Mouse (Mus musculus) heart, embryonic 11.5 days (tissue): ENCODE results near the gene Egfl7. TPM values are rescaled to one million over a fixed set of nuclear protein-coding genes. Genes with fewer than 3 reads are reported as not detected.

ENCODE experiments used
- ATAC-seq: fragments of 200-750 bp; cut with Nextera tagmentation; replicated peaks from 2 replicates; pipeline ENCODE4 v1.8.0; 2017; ENCODE audit warnings: moderate library complexity; ENCODE audit not compliant: insufficient number of reproducible peaks, low FRiP score, low TSS enrichment
- H3K27ac ChIP-seq: fragments of 300-500 bp; sonication (generic); 2 replicates; pipeline ENCODE4 v1.5.1; 2014; ENCODE audit warnings: mild to moderate bottlenecking, low read depth, low read length
- H3K27me3 ChIP-seq: fragments of 300-500 bp; sonication (generic); 2 replicates; pipeline ENCODE4 v1.6.1; 2014; ENCODE audit warnings: mild to moderate bottlenecking, low read length, mixed read lengths; ENCODE audit not compliant: control insufficient read depth, insufficient read depth
- H3K36me3 ChIP-seq: fragments of 300-500 bp; sonication (generic); 2 replicates; pipeline ENCODE4 v1.6.1; 2014; ENCODE audit warnings: mild to moderate bottlenecking, low read length, moderate library complexity, mixed read lengths; ENCODE audit not compliant: control insufficient read depth, insufficient read depth
- H3K4me1 ChIP-seq: fragments of 300-500 bp; sonication (generic); 2 replicates; pipeline ENCODE4 v1.6.1; 2014; ENCODE audit warnings: low read length; ENCODE audit not compliant: control insufficient read depth, insufficient read depth
- H3K4me2 ChIP-seq: fragments of 300-500 bp; sonication (generic); 2 replicates; pipeline ENCODE4 v1.6.1; 2014; ENCODE audit warnings: mild to moderate bottlenecking, moderate library complexity
- H3K4me3 ChIP-seq: fragments of 300-500 bp; sonication (generic); 2 replicates; pipeline ENCODE4 v1.5.1; 2014; ENCODE audit warnings: low read depth, low read length
- H3K9ac ChIP-seq: fragments of 300-500 bp; sonication (generic); 2 replicates; pipeline ENCODE4 v1.6.1; 2014; ENCODE audit warnings: mild to moderate bottlenecking, low read depth, low read length, moderate library complexity
- H3K9me3 ChIP-seq: fragments of 300-500 bp; sonication (generic); replicated peaks from 2 replicates; pipeline ENCODE4 v1.6.1; 2016; ENCODE audit warnings: low read length; ENCODE audit not compliant: control insufficient read depth
- WGBS: fragments of 180-500 bp; shearing (Covaris S2); extraction: QIAGEN DNeasy Blood & Tissue Kit; methylation state at CpG from one replicate; pipeline ENCODE4 v1.1.7; 2014; ENCODE audit not compliant: insufficient replicate concordance; 5-methylcytosine and 5-hydroxymethylcytosine counted together
- polyA plus RNA-seq: library from polyadenylated mRNA; unstranded; fragments of >200 nt; fragmentation: Nextera tagmentation; extraction: Ambion mirVana; gene quantifications from 2 replicates; pipeline ENCODE4 v1.2.1, GENCODE M21; 2014

Gene Egfl7
- polyA plus RNA-seq, 1 experiment from 2014 or later = 145 TPM

- 56% methylated on average over 4 of the region's 4 CpGs for WGBS
- ATAC-seq = no peak
- H3K27ac ChIP-seq = 0 out of 2 replicates have a peak overlapping the region, but pooled peaks have one; percentile 36
- no peak overlapping the region for H3K4me2 ChIP-seq
- H3K9me3 ChIP-seq = no peaks in the 10 kb centered on the region
- H3K36me3 ChIP-seq = no peaks in the 10 kb centered on the region
- peaks cover 17% of the 10 kb centered on the region for H3K4me1 ChIP-seq
- no peak overlapping the region for H3K4me3 ChIP-seq
- no peak overlapping the region for H3K9ac ChIP-seq
- no peaks in the 10 kb centered on the region for H3K27me3 ChIP-seq
Observed at GRCm38 (mm10) chr2:26543155-26543554, 36.7 kb upstream of the Egfl7 start.

DNA sequence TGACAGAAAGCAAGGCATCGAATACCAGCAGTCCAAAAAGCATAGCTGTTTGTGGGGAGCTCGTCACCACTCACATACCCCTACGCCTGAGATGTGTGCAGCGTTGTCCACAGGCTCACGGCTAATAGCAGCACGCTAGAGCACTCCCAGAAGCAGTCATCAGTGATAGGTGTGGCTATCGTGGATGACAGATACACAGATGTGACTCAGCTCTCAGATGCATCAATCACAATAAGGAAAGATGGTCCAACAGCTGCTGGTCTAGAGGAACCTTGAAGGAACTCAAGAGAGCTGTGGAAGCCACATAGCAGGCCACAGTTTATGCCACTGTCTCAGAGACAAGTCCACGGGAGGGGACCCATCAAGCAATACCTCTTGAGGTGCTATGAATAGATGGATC, 36.0 kb upstream of the Egfl7 start:
- Histone ChIP-seq H3K27me3 (no peaks in the 10 kb centered on the region), H3K36me3 (no peaks in the 10 kb centered on the region), H3K9me3 (no peaks in the 10 kb centered on the region), H3K4me2 (no peak overlapping the region), H3K9ac (no peak overlapping the region), H3K4me3 (no peak overlapping the region), H3K4me1 (peaks cover 17% of the 10 kb centered on the region), H3K27ac (0 out of 2 replicates have a peak overlapping the region, but pooled peaks have one; percentile 36)
- ATAC-seq = no peak
- WGBS = 63% methylated on average over 8 of the region's 8 CpGs

- ATAC-seq = peak; percentile 41; the same call in 1 of the 2 replicates
- no peak overlapping the region for H3K4me2 ChIP-seq
- H3K27me3 ChIP-seq = no peaks in the 10 kb centered on the region
- no peaks in the 10 kb centered on the region for H3K36me3 ChIP-seq
- H3K9ac ChIP-seq = no peak overlapping the region
- peaks cover 17% of the 10 kb centered on the region for H3K4me1 ChIP-seq
- H3K27ac ChIP-seq = no peak overlapping the region
- H3K4me3 ChIP-seq = no peak overlapping the region
- WGBS = 35% methylated on average over 3 of the region's 3 CpGs
- no peaks in the 10 kb centered on the region for H3K9me3 ChIP-seq
Observed at GRCm38 (mm10) chr2:26544265-26544664, 35.5 kb upstream of the Egfl7 start.

GRCm38 (mm10) chr2:26547481-26547880, 32.3 kb upstream of the Egfl7 start:
- H3K36me3 ChIP-seq = no peaks in the 10 kb centered on the region
- no peak overlapping the region for H3K9ac ChIP-seq
- H3K4me1 ChIP-seq = peaks cover 25% of the 10 kb centered on the region
- no peaks in the 10 kb centered on the region for H3K9me3 ChIP-seq
- no peak for ATAC-seq
- H3K4me3 ChIP-seq = no peak overlapping the region
- 29% methylated on average over 2 of the region's 2 CpGs for WGBS
- no peak overlapping the region for H3K4me2 ChIP-seq
- H3K27ac ChIP-seq = 0 out of 2 replicates have a peak overlapping the region, but pooled peaks have one; percentile 11
- H3K27me3 ChIP-seq = no peaks in the 10 kb centered on the region

GRCm38 (mm10) chr2:26549801-26550200, 30.0 kb upstream of the Egfl7 start:
- Histone ChIP-seq H3K4me2 (no peak overlapping the region), H3K27ac (no peak overlapping the region), H3K27me3 (no peaks in the 10 kb centered on the region), H3K4me3 (no peak overlapping the region), H3K9ac (no peak overlapping the region), H3K9me3 (no peaks in the 10 kb centered on the region), H3K36me3 (no peaks in the 10 kb centered on the region), H3K4me1 (peaks cover 16% of the 10 kb centered on the region)
- ATAC-seq = no peak
- WGBS = 74% methylated on average over 10 of the region's 10 CpGs

DNA sequence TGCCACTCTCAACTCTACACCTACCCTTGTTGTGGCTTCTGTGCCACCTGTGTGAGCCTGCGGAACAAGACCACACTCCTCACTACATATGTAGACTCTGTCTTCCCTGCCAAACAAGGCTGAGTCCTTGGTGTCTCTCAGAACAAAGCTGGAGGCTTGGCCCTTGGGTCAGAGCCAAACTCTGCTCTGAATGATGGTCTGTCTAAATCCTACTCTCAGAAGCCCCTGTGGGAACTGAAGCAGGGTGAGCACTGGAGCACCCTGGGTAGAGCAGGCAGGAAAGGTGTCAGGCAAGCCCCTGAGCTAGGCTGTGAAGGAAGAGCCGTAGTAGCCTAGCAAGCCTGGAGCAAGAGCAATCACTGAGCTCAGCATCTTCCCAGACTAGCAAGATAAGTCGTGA, 29.6 kb upstream of the Egfl7 start:
- Histone ChIP-seq H3K9ac (no peak overlapping the region), H3K27me3 (no peaks in the 10 kb centered on the region), H3K36me3 (no peaks in the 10 kb centered on the region), H3K4me3 (no peak overlapping the region), H3K27ac (no peak overlapping the region), H3K4me1 (peaks cover 16% of the 10 kb centered on the region), H3K9me3 (no peaks in the 10 kb centered on the region), H3K4me2 (no peak overlapping the region)
- 43% methylated on average over 3 of the region's 3 CpGs for WGBS
- no peak for ATAC-seq

DNA sequence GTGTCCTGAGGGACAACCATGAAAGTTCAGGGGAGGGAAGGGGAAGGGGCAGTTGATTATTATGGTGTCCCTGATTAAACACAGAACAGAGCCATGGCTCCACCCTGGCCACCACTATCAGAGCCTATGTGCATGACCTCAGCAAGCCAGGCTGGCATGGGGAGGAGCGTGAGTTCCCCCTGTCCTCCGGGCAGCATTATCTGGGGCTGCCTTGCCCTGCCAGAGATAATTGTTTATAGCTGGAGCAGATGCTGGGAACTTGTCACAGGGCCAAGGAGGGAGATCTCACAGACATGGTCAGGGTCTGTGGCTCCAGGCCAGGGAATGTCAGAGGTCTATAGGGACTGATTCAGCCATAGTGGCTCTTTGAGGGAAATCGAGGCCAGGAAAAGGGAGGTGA, 29.0 kb upstream of the Egfl7 start:
- Histone ChIP-seq H3K27me3 (no peaks in the 10 kb centered on the region), H3K4me3 (no peak overlapping the region), H3K9ac (no peak overlapping the region), H3K9me3 (no peaks in the 10 kb centered on the region), H3K36me3 (no peaks in the 10 kb centered on the region), H3K27ac (no peak overlapping the region), H3K4me2 (no peak overlapping the region), H3K4me1 (peaks cover 16% of the 10 kb centered on the region)
- 48% methylated on average over 3 of the region's 3 CpGs for WGBS
- ATAC-seq = no peak

GRCm38 (mm10) chr2:26551446-26551845, 28.4 kb upstream of the Egfl7 start:
- H3K4me3 ChIP-seq = no peak overlapping the region
- WGBS = 66% methylated on average over 8 of the region's 8 CpGs
- H3K9ac ChIP-seq = no peak overlapping the region
- H3K4me1 ChIP-seq = peaks cover 23% of the 10 kb centered on the region
- H3K9me3 ChIP-seq = no peaks in the 10 kb centered on the region
- no peak overlapping the region for H3K4me2 ChIP-seq
- ATAC-seq = no peak
- H3K36me3 ChIP-seq = no peaks in the 10 kb centered on the region
- H3K27ac ChIP-seq = no peak overlapping the region
- H3K27me3 ChIP-seq = no peaks in the 10 kb centered on the region

DNA sequence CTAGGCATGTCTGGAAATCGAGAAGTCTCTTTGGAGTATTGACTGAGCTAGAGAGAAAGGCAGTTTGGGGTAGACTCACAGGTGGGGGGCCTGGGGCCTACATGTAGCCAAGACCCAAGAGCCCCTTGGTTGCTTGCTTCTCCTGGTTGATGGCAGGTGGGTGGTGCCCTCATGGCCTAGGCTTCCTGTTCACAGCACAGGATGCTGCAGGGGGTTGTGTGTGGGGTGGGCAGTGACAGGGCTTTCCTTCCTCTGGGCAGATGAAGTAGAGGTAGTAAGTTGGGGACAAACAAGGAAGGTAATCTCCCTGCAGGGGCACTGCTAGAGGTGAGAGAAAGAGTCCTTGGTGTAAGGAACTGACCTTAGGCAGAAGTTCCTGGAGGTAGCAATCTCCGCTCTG, 27.7 kb upstream of the Egfl7 start:
- no peaks in the 10 kb centered on the region for H3K9me3 ChIP-seq
- H3K4me2 ChIP-seq = no peak overlapping the region
- no peak overlapping the region for H3K27ac ChIP-seq
- 81% methylated on average over 2 of the region's 2 CpGs for WGBS
- no peak overlapping the region for H3K9ac ChIP-seq
- H3K4me3 ChIP-seq = no peak overlapping the region
- no peaks in the 10 kb centered on the region for H3K36me3 ChIP-seq
- ATAC-seq = no peak
- H3K27me3 ChIP-seq = no peaks in the 10 kb centered on the region
- peaks cover 28% of the 10 kb centered on the region for H3K4me1 ChIP-seq
